Mouse (Mus musculus): Measurements from ENCODE around the gene Npy5r. TPM values are rescaled to one million over a fixed set of nuclear protein-coding genes. Genes with fewer than 3 reads are reported as not detected.

The Npy5r gene
- polyA plus RNA-seq, 1 experiment: not detected

- Histone ChIP-seq H3K36me3 (ENCODE audit: control insufficient read depth, insufficient read depth, low read length, poor library complexity, severe bottlenecking) (no peaks in the 10 kb centered on the region), H3K9me3 (replicated peaks; ENCODE audit: control insufficient read depth, insufficient read depth, low read length, poor library complexity, severe bottlenecking) (peaks cover 20% of the 10 kb centered on the region), H3K4me1 (ENCODE audit: control insufficient read depth, insufficient read depth, low read length) (no peaks in the 10 kb centered on the region), H3K9ac (ENCODE audit: low read depth, poor library complexity, severe bottlenecking) (no peak overlapping the region), H3K27me3 (ENCODE audit: control insufficient read depth, insufficient read depth, low read length, poor library complexity, severe bottlenecking) (no peaks in the 10 kb centered on the region), H3K27ac (ENCODE audit: insufficient read depth, low read length) (no peak overlapping the region), H3K4me3 (ENCODE audit: low read depth, low read length) (no peak overlapping the region)
- TF ChIP-seq CTCF (IDR thresholded peaks at IDR 0.05; ENCODE audit: low read depth, low read length) (no peak), POLR2A (IDR thresholded peaks at IDR 0.05; ENCODE audit: insufficient read depth, low read length) (no peak), EP300 (IDR thresholded peaks at IDR 0.05; ENCODE audit: insufficient read depth, low read depth, low read length) (no peak)
These were observed 57.2 kb downstream of the Npy5r start for GRCm38 (mm10) chr8:66630721-66631120.

Other genes starting within 250 kb of the Npy5r start
- 32.7 and 39.1 TPM in 2 replicates for gene Tma16, start 201.6 kb downstream of the Npy5r start, polyA plus RNA-seq (2011; ENCODE audit: insufficient read depth, insufficient read length, low read depth, missing spikeins)
- 0.12 and 0.21 TPM in 2 replicates for gene Tktl2, start 176.4 kb downstream of the Npy5r start, polyA plus RNA-seq (2011; ENCODE audit: insufficient read depth, insufficient read length, low read depth, missing spikeins)
- not detected in 2 replicates for gene Npy1r, start 9.1 kb upstream of the Npy5r start, polyA plus RNA-seq (2011; ENCODE audit: insufficient read depth, insufficient read length, low read depth, missing spikeins)
- 52.9 and 59.6 TPM in 2 replicates for gene Naf1, start 172.1 kb upstream of the Npy5r start, polyA plus RNA-seq (2011; ENCODE audit: insufficient read depth, insufficient read length, low read depth, missing spikeins)

Measured in ES-Bruce4 (cell line).